Mouse (Mus musculus) adrenal gland, postnatal 25 days (tissue): ENCODE measurements around the gene Tmem140. TPM values are rescaled to one million over a fixed set of nuclear protein-coding genes. Genes with fewer than 3 reads are reported as not detected.

ENCODE experiments used
- DNase-seq: peaks from one replicate; pipeline ENCODE4 v3.0.0; 2021; ENCODE audit warnings: mixed read lengths
- total RNA-seq: library from RNA; stranded (reverse); gene quantifications from 2 replicates; pipeline ENCODE4 v1.2.3, GENCODE M21; 2021

The Tmem140 gene
- total RNA-seq, 1 experiment from 2014 or later: 18.9 TPM

GRCm38 (mm10) chr6:34907696-34908260, 44.8 kb downstream of the Tmem140 start:
- DNase-seq: no peak

GRCm38 (mm10) chr6:34909631-34910345, 46.8 kb downstream of the Tmem140 start:
- DNase-seq: no peak

DNA sequence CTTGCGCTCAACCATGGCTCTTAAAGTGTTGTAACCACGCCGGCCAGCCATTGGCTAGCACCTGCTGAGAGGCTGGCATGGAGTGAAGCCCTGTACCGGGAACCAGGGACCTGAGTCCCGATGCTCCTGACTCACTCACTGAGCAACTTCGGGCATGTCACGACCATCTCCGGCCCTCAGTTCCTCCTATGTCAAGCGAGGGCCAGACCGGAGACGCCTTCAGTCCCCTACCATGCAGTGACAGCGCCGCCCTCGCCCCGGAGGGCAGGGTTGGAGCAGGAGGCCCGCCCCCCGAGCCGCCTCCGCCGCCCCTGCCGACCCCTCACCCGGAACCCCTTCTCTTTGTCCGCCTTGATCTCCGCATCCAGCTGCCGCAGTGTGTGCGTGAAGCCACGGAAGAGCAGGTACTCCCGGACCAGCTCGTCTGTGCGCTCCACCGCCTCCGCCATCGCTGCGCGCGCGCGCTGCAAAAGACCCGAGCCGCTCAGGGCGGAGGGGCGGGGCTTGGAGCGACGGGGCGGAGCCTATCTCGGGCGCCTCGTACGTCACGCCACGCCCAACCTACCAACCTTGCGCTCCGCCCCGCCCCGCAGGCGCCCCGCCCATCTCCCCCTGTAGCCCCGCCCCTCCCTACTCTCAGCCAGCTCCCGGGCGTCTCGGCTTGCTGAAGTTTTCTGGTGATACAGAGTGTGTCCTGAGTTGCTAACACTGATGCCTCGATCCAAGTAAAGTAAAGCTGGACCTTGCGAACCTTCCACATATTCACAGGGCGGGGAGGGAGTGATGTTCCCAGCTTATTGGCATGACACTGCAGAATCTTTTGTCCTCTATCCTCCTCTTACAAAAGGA, 47.6 kb downstream of the Tmem140 start, which contains the start of gene Wdr91:
TSS of gene Wdr91 (minus strand) at position 506 of the 849 bp plus-strand sequence.
- DNase-seq: peak; percentile 97

DNA sequence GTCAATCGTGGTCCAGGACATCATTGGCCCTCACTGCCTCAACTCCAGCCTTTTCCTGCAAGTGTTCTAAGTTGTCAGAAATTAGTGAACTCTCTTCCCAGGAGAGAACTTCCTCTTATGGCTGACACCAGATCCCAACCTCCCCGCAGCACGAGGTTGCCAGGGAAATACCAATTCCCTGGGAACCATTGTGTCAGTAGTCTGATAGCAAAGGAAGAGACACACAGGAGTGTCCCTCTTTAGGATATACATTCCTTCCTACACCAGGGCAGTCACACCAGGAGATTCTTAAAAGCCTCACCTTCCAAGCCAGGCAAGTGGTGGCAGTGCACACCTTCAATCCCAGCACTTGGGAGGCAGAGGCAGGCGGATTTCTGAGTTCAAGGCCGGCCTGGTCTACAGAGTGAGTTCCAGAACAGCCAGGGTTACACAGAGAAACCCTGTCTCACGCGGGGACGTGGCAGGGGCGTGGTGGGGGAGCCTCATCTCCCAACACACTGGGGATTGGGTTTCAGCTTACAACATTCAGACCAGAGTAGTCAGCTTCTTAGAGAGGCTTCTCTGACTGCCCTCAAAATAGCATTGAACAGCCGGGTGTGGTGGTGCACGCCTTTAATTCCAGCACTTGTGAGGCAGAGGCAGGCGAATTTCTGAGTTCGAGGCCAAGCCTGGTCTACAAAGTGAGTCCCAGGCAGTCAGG, 50.5 kb downstream of the Tmem140 start:
- DNase-seq: no peak

DNA sequence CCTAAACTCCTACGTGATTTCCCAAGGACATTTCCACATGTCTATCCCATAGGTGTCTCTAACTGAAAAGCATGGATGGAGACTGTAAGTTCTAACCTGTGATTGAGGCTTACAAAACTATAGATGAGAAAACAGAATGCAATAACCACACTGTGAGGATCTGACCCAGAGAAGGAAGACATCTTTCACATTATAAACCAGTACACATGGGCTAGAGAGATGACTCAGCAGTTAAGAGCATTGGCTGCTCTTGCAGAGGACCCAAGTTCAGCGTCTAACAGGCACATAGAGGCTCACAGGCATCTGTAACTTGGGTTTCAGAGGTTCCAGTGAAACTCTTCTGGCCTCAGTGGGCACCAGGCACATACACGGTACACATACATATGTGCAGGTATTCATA, 51.5 kb downstream of the Tmem140 start:
- no peak for DNase-seq

GRCm38 (mm10) chr6:34919146-34919545, 56.2 kb downstream of the Tmem140 start:
- no peak for DNase-seq

DNA sequence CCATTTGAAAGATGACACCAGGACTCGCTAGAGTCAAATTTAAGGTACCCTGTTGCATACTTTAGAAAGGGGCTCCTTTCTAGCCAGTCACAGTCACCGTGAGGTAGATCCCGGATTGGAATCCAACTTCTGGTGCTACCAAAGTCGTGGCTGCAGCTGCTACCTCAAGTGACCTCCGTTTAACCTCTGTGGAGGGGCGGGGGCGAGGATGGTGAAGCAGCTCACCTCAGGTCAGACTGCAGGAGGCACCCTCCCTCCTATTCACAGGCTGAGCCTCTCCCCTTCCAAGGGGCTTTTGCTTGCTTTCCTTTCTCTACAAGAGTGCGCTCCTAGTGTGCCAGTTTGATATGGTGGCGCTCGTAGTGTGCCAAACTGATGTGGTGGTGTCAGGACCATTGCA, 57.0 kb downstream of the Tmem140 start, which contains the start of gene Stra8:
TSS of gene Stra8 (plus strand) at position 208 of the 400 bp plus-strand sequence.
- DNase-seq: no peak

GRCm38 (mm10) chr6:34920631-34921030, 57.7 kb downstream of the Tmem140 start:
- no peak for DNase-seq

- no peak for DNase-seq
Observed at GRCm38 (mm10) chr6:34921941-34922340, 59.0 kb downstream of the Tmem140 start.

Other genes with a start within 250 kb of the Tmem140 start
- 12.8 and 17.3 TPM in 2 replicates for gene Agbl3, start 82.7 kb upstream of the Tmem140 start, total RNA-seq
- 8.5 and 11.4 TPM in 2 replicates for gene Cyren, start 14.9 kb downstream of the Tmem140 start, total RNA-seq
- gene Wdr91, start 47.7 kb downstream of the Tmem140 start, total RNA-seq: 12.4 and 16.6 TPM in 2 replicates
- not detected in 2 replicates for gene Stra8, start 57.0 kb downstream of the Tmem140 start, total RNA-seq
- not detected in 2 replicates for gene Slc23a4, start 125.3 kb downstream of the Tmem140 start, total RNA-seq